Mouse (Mus musculus) brain, embryonic 14.5 days (tissue): ENCODE results near the gene Gal3st2c.

Source experiments
- CTCF ChIP-seq: fragments of 200-500 bp; IDR thresholded peaks from 2 replicates; pipeline ENCODE4 v1.5.1; 2012; ENCODE audit warnings: inconsistent platforms, mild to moderate bottlenecking, moderate library complexity, borderline replicate concordance; ENCODE audit not compliant: insufficient read depth, insufficient read length; ENCODE audit errors: extremely low read depth
- POLR2A ChIP-seq: fragments of 200-500 bp; IDR thresholded peaks from 2 replicates; pipeline ENCODE4 v1.6.1; 2012; ENCODE audit warnings: mild to moderate bottlenecking, inconsistent platforms, borderline replicate concordance; ENCODE audit not compliant: poor library complexity, insufficient read depth, insufficient read length, severe bottlenecking; ENCODE audit errors: extremely low read depth

DNA sequence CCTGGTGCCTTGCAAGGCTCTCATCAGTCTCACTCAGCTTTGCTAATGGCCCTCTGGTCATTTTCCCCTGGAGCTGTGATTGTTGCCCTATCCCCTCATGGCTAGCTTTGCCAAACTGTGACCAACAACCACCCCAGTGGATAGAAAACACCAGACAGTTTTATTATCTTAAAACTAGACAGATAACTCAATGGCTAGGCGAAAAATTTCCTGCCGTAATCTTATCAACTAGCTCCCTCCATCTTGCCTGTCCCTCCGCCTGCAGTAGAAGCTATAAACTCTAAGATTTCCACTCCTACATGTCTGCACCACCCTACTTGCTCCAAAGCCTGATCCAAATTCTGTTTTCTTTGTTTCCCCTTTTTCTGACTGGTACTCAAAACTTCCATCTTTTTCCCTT lies 4.1 kb upstream of the Gal3st2c start:
- no peak for TF ChIP-seq CTCF
- no peak for TF ChIP-seq POLR2A
